Mouse (Mus musculus): ENCODE measurements around the gene Ky. TPM values are rescaled to one million over a fixed set of nuclear protein-coding genes. Genes with fewer than 3 reads are reported as not detected.

Ky gene
- polyA plus RNA-seq, 1 experiment from 2014 or later: 0.25 TPM

- H3K4me1 ChIP-seq: peaks cover 28% of the 10 kb centered on the region
- peak overlapping the region; percentile 61 for H3K4me2 ChIP-seq (replicated peaks)
- H3K27me3 ChIP-seq: peaks cover 5% of the 10 kb centered on the region
- no peaks in the 10 kb centered on the region for H3K9me3 ChIP-seq (replicated peaks)
- peak overlapping the region; percentile 90 for H3K27ac ChIP-seq
- 8% methylated on average over 11 of the region's 11 CpGs for WGBS
- no peaks in the 10 kb centered on the region for H3K36me3 ChIP-seq
- H3K9ac ChIP-seq: peak overlapping the region; percentile 55
- peak; percentile 91 for ATAC-seq (ENCODE audit: low FRiP score)
- H3K4me3 ChIP-seq: peak overlapping the region; percentile 28
Observed at GRCm38 (mm10) chr9:102544116-102544772, 38.7 kb downstream of the Ky start.

DNA sequence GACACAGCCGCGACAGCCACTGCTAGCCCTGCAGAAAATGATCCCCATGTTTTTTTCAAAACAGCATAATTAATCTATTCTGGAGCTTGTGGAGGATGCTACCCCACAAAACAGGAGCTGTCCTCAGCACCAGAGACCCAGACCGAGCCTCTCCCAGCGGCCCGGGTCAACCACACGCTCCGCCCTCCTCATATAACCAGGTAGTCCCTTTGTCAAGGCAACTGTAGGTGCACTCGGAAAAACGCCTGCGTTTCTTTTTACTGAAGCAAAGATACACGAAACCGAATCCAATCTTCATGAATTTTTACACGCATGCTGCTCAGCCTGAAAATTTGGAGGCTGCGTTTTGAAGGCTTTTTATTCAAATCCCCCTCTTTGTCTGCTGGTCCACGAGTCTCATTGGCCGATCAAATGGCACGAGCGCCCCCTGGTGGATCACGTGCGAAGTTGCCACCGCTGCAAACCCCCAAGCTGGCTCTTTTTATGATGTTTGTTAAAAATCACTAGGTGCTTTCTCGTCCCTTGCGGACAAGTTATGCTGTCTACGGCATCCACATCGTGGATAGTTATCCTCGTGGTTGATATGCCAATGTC, 39.3 kb downstream of the Ky start:
- Histone ChIP-seq H3K4me1 (peaks cover 28% of the 10 kb centered on the region), H3K4me3 (peak overlapping the region; percentile 28), H3K36me3 (no peaks in the 10 kb centered on the region), H3K4me2 (replicated peaks) (peak overlapping the region; percentile 61), H3K27me3 (peaks cover 5% of the 10 kb centered on the region), H3K9me3 (replicated peaks) (no peaks in the 10 kb centered on the region), H3K9ac (peak overlapping the region; percentile 55), H3K27ac (peak overlapping the region; percentile 90)
- 1% methylated on average over 26 of the region's 26 CpGs for WGBS
- ATAC-seq (ENCODE audit: low FRiP score): peak; percentile 68

- ATAC-seq (ENCODE audit: low FRiP score): peak; percentile 17
- WGBS: 22% methylated on average over 22 of the region's 22 CpGs
- peak overlapping the region; percentile 61 for H3K4me2 ChIP-seq (replicated peaks)
- peak overlapping the region; percentile 90 for H3K27ac ChIP-seq
- peaks cover 5% of the 10 kb centered on the region for H3K27me3 ChIP-seq
- peak overlapping the region; percentile 28 for H3K4me3 ChIP-seq
- no peaks in the 10 kb centered on the region for H3K9me3 ChIP-seq (replicated peaks)
- H3K4me1 ChIP-seq: peaks cover 28% of the 10 kb centered on the region
- no peaks in the 10 kb centered on the region for H3K36me3 ChIP-seq
- peak overlapping the region; percentile 55; the same call in 1 of the 2 replicates for H3K9ac ChIP-seq
Observed at GRCm38 (mm10) chr9:102545406-102546255, 40.1 kb downstream of the Ky start.

DNA sequence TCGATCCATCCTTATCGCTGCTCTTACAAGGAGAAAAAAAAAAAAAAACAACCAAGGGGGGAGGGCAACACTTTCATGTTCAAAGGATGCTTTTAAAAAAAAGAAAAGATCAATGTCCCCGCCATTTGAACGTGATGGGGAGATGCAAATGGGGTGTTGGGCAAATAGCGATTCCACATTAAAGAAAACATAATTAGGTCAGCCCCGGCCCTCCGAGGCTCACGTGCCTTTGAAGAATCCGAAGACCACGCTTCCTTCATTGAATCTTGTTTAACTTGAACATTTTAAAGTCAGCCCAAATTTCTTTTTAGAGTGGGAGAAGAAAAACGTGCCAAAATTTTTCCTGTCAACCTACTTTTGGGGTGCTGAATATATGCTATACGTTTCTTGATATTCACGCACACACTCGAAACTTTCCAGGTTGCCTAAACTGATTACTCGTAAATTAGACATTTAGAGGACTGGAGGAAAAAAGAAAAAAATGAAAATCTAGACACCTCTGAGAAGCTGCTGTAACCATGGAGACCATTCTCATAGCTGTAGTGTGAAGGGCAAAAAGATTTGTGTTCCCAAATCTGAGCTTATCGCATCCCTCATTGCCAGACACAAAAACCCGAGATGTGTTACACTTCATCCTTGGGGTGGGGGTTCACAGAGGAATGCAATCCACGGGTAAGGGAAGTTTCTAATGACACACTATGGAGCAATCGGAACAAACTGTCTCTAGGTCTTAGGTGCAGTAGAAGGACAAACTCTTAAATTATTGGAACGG, 40.9 kb downstream of the Ky start:
- H3K4me1 ChIP-seq: peaks cover 28% of the 10 kb centered on the region
- no peak for ATAC-seq (ENCODE audit: low FRiP score)
- no peak overlapping the region for H3K27ac ChIP-seq
- no peak overlapping the region for H3K9ac ChIP-seq
- H3K4me2 ChIP-seq (replicated peaks): no peak overlapping the region; the same call in 1 of the 2 replicates
- H3K9me3 ChIP-seq (replicated peaks): no peaks in the 10 kb centered on the region
- peaks cover 5% of the 10 kb centered on the region for H3K27me3 ChIP-seq
- H3K4me3 ChIP-seq: no peak overlapping the region
- 66% methylated on average over 20 of the region's 20 CpGs for WGBS
- H3K36me3 ChIP-seq: no peaks in the 10 kb centered on the region

- Histone ChIP-seq H3K36me3 (no peaks in the 10 kb centered on the region), H3K4me1 (peaks cover 28% of the 10 kb centered on the region), H3K4me2 (replicated peaks) (no peak overlapping the region), H3K9ac (no peak overlapping the region), H3K27me3 (peaks cover 5% of the 10 kb centered on the region), H3K27ac (no peak overlapping the region), H3K9me3 (replicated peaks) (no peaks in the 10 kb centered on the region), H3K4me3 (no peak overlapping the region)
- 35% methylated on average over 7 of the region's 7 CpGs for WGBS
- no peak for ATAC-seq (ENCODE audit: low FRiP score)
Observed at GRCm38 (mm10) chr9:102547028-102547354, 41.4 kb downstream of the Ky start.

DNA sequence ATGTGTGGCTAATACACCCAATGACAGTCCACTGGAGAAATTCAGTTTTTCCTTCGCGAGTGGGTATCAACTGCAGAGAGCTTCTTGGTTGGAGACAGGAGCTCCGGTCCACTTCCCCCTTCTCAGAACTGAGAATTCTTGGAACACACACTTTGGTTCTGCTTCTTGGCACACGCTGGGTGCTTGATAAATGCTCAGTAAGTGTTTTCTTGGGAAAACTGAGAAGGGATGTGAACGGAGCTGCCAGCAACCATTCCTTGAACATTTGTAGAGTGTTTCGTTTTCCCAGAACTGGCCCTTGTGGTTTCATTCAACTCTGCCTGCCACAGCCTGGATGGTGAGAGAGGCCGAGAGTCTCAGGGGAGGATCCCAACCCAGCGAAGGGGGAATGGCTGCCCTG, 43.7 kb downstream of the Ky start:
- H3K9ac ChIP-seq: no peak overlapping the region
- H3K4me3 ChIP-seq: no peak overlapping the region
- H3K4me2 ChIP-seq (replicated peaks): no peak overlapping the region
- 78% methylated on average over 8 of the region's 8 CpGs for WGBS
- no peak for ATAC-seq (ENCODE audit: low FRiP score)
- H3K9me3 ChIP-seq (replicated peaks): no peaks in the 10 kb centered on the region
- peaks cover 17% of the 10 kb centered on the region for H3K4me1 ChIP-seq
- H3K27ac ChIP-seq: no peak overlapping the region
- no peaks in the 10 kb centered on the region for H3K36me3 ChIP-seq
- H3K27me3 ChIP-seq: peaks cover 5% of the 10 kb centered on the region

DNA sequence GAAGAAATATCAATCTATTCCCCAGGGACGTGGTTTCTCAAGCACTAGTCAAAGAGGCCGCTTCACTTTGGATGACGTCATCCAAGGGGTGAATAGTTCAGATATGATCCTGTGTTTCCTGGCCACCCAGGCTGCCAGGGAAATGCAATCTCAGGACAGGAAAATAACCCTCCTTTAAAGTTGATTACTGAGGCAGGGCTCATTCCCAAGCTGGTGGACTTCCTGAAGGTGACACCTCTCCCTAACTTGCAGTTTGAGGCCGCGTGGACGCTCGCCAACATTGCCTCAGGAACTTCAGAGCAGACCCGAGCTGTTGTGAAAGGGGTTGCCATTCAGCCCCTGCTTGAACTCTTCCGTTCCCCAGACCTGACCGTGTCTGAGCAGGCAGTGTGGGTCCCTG, 46.2 kb downstream of the Ky start:
- Histone ChIP-seq H3K4me1 (peaks cover 6% of the 10 kb centered on the region; the same call in 1 of the 2 replicates), H3K27me3 (peaks cover 5% of the 10 kb centered on the region), H3K9ac (no peak overlapping the region), H3K36me3 (no peaks in the 10 kb centered on the region), H3K9me3 (replicated peaks) (no peaks in the 10 kb centered on the region), H3K27ac (no peak overlapping the region), H3K4me2 (replicated peaks) (no peak overlapping the region), H3K4me3 (no peak overlapping the region)
- no peak for ATAC-seq (ENCODE audit: low FRiP score)
- 83% methylated on average over 10 of the region's 10 CpGs for WGBS

GRCm38 (mm10) chr9:102553781-102554180, 48.2 kb downstream of the Ky start:
- 83% methylated on average over 3 of the region's 3 CpGs for WGBS
- H3K36me3 ChIP-seq: no peaks in the 10 kb centered on the region
- H3K27me3 ChIP-seq: no peaks in the 10 kb centered on the region
- no peak overlapping the region for H3K9ac ChIP-seq
- no peak overlapping the region for H3K27ac ChIP-seq
- no peak overlapping the region for H3K4me3 ChIP-seq
- H3K4me1 ChIP-seq: no peaks in the 10 kb centered on the region
- no peak for ATAC-seq (ENCODE audit: low FRiP score)
- H3K4me2 ChIP-seq (replicated peaks): no peak overlapping the region
- 0 out of 2 replicates have a peak, but pooled peaks cover 3% of the 10 kb centered on the region for H3K9me3 ChIP-seq (replicated peaks)

DNA sequence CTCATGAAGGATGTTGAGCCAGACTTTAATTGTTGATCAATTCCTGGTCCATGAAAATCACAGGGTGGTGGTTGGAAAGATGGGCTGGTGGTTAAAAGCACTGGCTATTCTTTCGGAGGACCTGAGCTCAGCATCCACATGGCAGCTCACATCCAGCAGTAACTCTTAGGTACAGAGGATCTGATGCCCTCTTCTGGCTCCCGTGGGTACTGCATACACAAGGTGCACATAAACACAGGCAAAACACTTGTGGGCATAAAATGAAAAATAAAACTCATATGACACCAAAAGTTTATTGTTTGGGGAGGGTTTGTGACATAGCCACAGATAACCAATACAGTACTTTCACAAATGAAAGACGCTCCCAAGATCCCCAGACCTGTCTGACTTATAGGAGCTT, 52.9 kb downstream of the Ky start:
- Histone ChIP-seq H3K9ac (no peak overlapping the region), H3K4me2 (replicated peaks) (no peak overlapping the region), H3K27me3 (no peaks in the 10 kb centered on the region), H3K27ac (no peak overlapping the region), H3K4me3 (no peak overlapping the region), H3K36me3 (no peaks in the 10 kb centered on the region), H3K9me3 (replicated peaks) (0 out of 2 replicates have a peak, but pooled peaks cover 3% of the 10 kb centered on the region), H3K4me1 (no peaks in the 10 kb centered on the region)
- 90% methylated on average over 3 of the region's 3 CpGs for WGBS
- ATAC-seq (ENCODE audit: low FRiP score): no peak

GRCm38 (mm10) chr9:102572888-102573287, 67.3 kb downstream of the Ky start:
- Histone ChIP-seq H3K4me2 (replicated peaks) (no peak overlapping the region), H3K27me3 (no peaks in the 10 kb centered on the region), H3K4me3 (no peak overlapping the region), H3K36me3 (no peaks in the 10 kb centered on the region), H3K27ac (no peak overlapping the region), H3K9ac (no peak overlapping the region), H3K4me1 (no peaks in the 10 kb centered on the region), H3K9me3 (replicated peaks) (no peaks in the 10 kb centered on the region)
- 82% methylated on average over 5 of the region's 5 CpGs for WGBS
- no peak for ATAC-seq (ENCODE audit: low FRiP score)

DNA sequence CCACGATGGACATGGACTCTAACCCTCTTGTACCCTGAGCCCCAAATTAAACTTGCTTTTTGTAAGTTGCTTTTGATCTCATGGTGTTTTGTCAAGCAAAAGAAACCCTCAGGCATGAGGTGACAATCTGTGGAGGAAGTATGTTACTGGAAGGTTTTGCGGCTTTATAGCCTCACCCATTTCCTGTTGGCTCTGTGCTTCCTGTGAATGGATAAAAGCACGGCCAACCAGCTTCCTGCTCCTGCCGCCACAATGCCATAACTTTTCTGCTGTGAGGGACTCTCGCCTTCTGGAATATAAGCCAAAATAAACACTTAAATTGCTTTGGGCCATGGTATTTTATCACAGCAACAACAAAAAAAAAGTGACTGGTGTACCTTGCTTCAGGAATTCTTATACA, 71.9 kb downstream of the Ky start:
- Histone ChIP-seq H3K27ac (no peak overlapping the region), H3K9me3 (replicated peaks) (no peaks in the 10 kb centered on the region), H3K27me3 (no peaks in the 10 kb centered on the region), H3K9ac (no peak overlapping the region), H3K36me3 (no peaks in the 10 kb centered on the region), H3K4me3 (no peak overlapping the region), H3K4me1 (no peaks in the 10 kb centered on the region), H3K4me2 (replicated peaks) (no peak overlapping the region)
- WGBS: 84% methylated on average over 5 of the region's 5 CpGs
- ATAC-seq (ENCODE audit: low FRiP score): no peak

DNA sequence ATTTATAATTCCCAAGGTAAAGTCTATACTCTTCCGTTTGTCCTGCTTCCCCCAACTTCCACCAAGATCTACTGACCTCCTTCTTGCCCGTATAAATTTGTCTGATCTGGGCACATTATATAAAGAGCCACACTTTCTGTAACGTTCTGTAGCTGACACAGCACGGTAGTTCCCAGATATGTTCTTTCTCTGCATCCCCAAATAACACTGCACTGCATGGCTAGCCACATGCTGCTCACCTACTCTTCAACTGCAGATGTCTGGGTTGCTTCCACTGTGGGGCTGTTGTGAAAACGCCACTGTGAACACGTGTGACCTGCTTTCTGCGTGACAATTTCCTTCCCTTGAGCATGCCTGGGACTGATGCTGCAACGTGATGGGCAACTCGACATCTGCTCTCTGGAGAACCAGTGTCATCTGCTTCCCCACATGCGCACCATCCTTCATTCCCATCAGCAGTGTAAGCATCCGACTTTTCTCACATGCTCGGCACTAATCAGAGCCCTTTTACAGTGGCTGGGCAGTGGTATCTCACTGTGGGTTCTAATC, 76.4 kb downstream of the Ky start:
- H3K9ac ChIP-seq: no peak overlapping the region
- no peak overlapping the region for H3K4me3 ChIP-seq
- no peaks in the 10 kb centered on the region for H3K27me3 ChIP-seq
- WGBS: 82% methylated on average over 12 of the region's 12 CpGs
- no peaks in the 10 kb centered on the region for H3K4me1 ChIP-seq
- H3K36me3 ChIP-seq: peaks cover 17% of the 10 kb centered on the region
- H3K4me2 ChIP-seq (replicated peaks): no peak overlapping the region
- H3K9me3 ChIP-seq (replicated peaks): no peaks in the 10 kb centered on the region
- no peak overlapping the region for H3K27ac ChIP-seq
- no peak for ATAC-seq (ENCODE audit: low FRiP score)

Data from hindbrain, embryonic 12.5 days (tissue).